Mouse (Mus musculus) heart, adult 2 months (tissue): ENCODE results near the gene Slco1a5.

Experiments
- CTCF ChIP-seq: fragments of 200-600 bp; IDR thresholded peaks from 2 replicates; pipeline ENCODE4 v1.8.1; 2022; ENCODE audit warnings: antibody characterized with exemption, mild to moderate bottlenecking, moderate library complexity
- EP300 ChIP-seq: fragments of 200-500 bp; IDR thresholded peaks from 2 replicates; pipeline ENCODE4 v1.6.1; 2011; ENCODE audit warnings: low read depth, low read length, control low read depth; ENCODE audit not compliant: insufficient read depth
- POLR2A ChIP-seq: fragments of 200-500 bp; IDR thresholded peaks from 2 replicates; pipeline ENCODE4 v1.6.1; 2011; ENCODE audit warnings: mild to moderate bottlenecking, low read depth, low read length, control low read depth; ENCODE audit not compliant: insufficient read depth

- TF ChIP-seq CTCF (no peak), EP300 (no peak), POLR2A (no peak)
Observed at GRCm38 (mm10) chr6:142367565-142367964, 44.8 kb upstream of the Slco1a5 start.
